Mouse (Mus musculus) regulatory T cell (primary cell): ENCODE results near the gene Capn3.

Experiments
- in situ Hi-C: fragments of 300-600 bp; cut with MboI, MseI; formaldehyde crosslinking; loops from one replicate; pipeline ENCODE4 v1.15.1; 2025; ENCODE audit warnings: high pct_unique_total_duplicates

The Capn3 gene

DNA sequence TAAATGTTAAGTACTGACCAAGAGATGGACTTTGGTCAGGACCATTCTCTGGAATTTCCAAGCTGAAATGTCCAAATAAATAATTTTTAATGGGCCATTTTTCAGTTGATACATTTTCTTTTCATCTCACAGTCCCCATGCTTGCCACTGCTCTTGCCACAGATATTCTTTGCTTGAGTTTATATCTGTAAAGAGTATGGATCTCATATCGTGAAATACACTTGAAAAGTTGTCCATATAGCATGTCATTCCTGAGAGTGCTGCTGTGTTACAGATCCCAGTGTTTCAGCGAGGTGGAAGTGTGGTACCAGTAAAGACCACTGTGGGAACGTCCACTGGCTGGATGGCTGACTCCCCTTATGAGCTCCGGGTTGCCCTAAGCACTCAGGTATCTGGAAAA lies at the start of gene Capn3:
Gene Capn3 (plus strand): TSS at position 301 of the 400 bp plus-strand sequence.
- in situ Hi-C loops: no loop called here

- in situ Hi-C loops: no loop called here
Observed at GRCm38 (mm10) chr2:120411096-120411628, 44.7 kb upstream of the Capn3 start.

- in situ Hi-C loops: no loop called here
Observed at GRCm38 (mm10) chr2:120414113-120414512, 41.7 kb upstream of the Capn3 start.

- in situ Hi-C loops: no loop called here
Observed at GRCm38 (mm10) chr2:120414738-120415414, 40.9 kb upstream of the Capn3 start.

- in situ Hi-C loops: no loop called here
Observed at GRCm38 (mm10) chr2:120424386-120424785, 31.4 kb upstream of the Capn3 start.

DNA sequence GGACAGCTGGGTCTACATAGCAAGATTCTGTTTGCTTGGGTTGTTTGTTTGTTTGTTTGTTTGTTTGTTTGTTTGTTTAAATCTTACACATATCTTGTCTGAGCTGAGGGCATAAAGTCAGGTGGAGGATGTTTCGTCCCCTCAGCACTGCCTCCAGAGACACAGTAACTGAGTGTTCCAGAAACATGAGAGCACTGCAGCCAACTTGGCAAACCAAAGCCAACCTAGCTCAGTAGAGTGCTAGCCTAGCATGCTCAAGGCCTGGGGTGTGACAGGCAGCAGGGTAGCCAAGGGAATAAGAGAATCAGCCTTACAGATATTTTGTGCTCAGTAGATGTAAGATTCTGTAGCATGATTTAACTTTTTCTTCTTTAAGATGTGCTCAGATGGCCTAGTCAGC lies 11.3 kb upstream of the Capn3 start:
- in situ Hi-C loops: no loop called here

DNA sequence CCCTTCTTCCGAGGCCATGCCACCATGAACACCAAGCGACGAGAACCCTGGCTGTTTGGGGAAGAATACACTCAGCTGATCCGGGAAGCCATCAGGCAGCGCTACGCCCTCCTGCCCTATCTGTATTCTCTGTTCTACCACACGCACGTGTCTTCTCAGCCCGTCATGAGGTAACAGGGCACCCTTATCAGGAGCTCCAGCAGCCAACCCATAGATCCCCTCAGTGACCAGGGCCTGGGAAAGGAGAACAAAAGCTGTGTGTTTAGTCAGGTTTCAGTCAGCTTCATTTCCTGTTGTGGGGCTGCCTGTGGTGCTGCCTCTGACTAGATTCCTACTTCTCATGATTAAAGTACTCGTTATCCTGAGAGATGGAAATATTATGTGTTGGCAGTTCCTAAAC lies 9.4 kb upstream of the Capn3 start:
- in situ Hi-C loops: no loop called here

DNA sequence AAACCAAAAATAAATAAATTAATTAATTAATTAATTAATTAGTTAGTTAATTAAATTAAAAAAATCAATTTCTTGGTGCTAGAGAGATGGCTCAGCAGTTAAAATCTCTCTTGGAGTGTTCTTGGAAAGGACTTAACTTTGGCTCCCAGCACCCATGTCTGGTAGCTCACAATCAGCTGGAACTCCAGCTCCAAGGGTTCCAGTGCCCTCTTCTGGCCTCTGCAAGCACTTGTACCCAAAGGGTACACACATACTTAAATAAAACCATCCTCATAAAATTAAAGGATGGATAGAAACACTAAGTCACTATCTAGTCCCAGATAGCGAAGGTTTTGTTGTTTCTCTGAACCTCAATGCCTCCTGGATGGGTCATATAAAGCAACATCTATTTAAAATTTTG lies 8.5 kb upstream of the Capn3 start:
- in situ Hi-C loops: no loop called here

DNA sequence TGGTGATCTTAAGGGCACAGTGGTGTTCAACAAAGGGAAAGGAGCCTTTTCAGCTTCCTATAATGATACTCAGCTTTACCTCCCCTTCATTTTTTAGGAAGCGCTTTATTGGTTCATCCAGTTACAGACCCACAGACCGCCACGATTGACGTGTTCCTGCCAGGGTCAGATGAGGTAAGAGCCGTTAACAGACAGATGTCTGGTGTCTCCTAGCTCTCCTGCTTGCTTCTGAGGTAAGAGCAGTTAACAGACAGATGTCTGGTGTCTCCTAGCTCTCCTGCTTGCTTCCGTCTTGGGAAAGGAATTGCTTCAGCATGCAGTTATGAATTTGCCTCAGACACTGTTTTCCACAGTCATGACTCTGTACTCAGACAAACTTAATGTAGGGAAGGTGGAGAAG lies 5.1 kb upstream of the Capn3 start:
- in situ Hi-C loops: no loop called here

DNA sequence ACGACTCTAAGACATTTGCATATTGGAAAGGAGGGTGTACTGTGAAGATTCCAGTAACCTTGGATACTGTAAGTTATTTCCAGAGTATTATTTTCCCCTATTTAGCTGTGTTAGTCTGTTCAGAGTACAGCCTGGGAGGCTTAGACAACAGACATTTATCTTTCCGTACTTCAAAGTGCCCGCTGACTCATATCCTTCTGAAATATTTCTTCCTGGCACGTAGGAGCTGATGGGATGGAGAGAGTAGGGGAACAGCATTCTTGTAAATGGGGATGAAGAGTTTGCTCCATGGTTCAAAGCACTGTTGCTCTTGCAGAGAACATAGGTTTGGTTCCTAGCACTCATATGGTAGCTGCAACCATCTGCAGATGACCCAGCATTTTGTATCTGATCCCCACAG lies 3.2 kb upstream of the Capn3 start:
- in situ Hi-C loops: no loop called here

DNA sequence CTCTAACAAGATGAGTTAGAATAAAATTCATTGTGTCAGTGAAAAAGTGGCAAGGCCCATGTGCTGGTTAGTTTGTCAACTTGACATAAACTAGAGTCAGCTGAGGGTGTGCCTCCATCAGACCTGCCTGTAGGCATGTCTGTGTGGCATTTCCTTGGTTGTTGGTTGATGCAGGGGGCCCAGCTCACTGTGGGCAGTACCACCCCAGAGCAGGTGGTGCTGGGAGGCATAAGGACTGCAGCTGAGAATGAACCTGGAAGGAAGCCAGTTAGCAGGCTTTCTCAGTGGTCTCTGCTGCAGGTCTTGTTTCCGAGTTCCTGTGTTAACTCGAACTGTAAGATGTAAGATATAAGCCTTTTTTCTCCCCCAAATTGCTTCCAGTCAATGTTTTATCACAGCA lies 832 bp upstream of the Capn3 start:
- in situ Hi-C loops: no loop called here

GRCm38 (mm10) chr2:120460216-120460615 lies 4.4 kb downstream of the Capn3 start:
- in situ Hi-C loops: no loop called here

- in situ Hi-C loops: no loop called here
Observed at GRCm38 (mm10) chr2:120463328-120463727, 7.5 kb downstream of the Capn3 start.

DNA sequence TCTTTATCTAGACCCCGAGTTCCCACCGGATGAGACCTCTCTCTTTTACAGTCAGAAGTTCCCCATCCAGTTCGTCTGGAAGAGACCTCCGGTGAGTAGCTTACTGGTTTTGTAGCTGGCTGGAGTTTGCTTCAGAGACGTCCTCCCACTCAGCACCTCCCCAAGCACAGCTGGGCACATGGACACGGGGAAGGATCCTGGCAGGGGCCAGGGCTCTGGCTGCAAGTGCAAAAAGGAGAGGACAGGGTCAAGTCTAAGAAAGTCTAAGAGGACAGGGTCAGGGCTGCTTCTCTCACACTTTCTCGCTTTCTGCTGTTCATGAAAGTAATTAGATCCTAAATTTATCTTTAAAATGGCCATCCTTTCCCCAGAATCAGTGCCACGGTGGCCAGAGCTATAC lies 8.3 kb downstream of the Capn3 start:
- in situ Hi-C loops: no loop called here

GRCm38 (mm10) chr2:120464732-120465396 lies 9.0 kb downstream of the Capn3 start:
- in situ Hi-C loops: no loop called here

- in situ Hi-C loops: no loop called here
Observed at GRCm38 (mm10) chr2:120465397-120465785, 9.6 kb downstream of the Capn3 start.

DNA sequence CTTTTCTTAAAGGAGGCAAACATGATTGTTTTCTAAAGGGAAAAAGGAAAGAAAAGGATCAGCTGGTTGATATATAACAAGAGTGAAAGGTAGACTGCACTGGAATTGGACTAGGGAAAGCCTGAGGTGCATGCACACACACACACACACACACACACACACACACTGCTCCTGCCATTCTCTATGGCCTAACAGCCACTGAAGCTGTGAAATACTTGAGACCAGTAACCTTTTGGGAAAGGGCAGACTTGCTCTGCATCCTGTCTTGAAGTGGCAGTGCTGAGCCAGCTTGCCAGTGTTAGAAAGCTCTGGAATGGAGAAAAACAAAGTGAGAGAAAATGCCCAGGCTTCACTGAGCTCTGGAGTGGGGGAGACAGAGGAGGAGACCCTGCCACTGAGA lies 12.2 kb downstream of the Capn3 start:
- in situ Hi-C loops: no loop called here

- in situ Hi-C loops: no loop called here
Observed at GRCm38 (mm10) chr2:120469220-120469619, 13.4 kb downstream of the Capn3 start.

GRCm38 (mm10) chr2:120469715-120470114 lies 13.9 kb downstream of the Capn3 start:
- in situ Hi-C loops: no loop called here

- in situ Hi-C loops: no loop called here
Observed at GRCm38 (mm10) chr2:120470856-120471255, 15.0 kb downstream of the Capn3 start.

DNA sequence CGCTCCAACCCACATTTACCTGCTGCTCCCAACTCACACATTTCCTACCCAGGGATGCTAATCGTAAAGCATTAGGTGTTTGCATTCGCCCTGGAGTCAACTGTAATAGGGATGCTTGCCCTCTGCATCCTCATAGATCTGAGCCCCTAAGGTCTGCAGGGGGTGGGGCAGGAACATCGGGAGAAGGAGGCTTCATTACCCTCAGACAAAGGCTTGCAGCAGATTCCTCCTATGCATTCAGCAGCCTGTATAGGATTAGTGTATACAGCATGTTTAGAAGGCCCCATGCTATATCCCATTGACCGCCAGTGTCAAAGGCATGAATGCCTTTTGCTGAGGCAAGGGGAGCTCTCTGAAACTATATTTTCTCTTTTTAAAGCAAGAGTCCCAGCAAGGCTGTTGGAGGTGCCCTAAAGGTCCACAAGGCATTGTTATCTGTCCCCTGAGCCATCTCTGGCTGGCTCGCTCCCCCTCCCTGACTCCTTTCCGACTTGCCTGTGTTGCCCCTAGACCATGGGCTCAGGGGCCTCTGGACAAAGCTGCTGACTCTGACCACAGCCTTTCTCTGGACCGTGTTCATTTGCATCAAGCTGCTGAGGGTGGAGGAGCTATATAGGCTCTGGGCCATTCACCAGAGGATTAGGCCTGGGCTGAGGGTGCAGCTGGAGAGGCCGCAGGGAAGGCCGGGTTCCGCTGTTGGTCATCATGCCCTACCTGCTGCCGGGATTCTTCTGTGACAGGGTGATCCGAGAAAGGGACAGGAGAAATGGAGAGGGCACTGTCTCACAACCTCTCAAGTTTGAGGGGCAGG lies 20.7 kb downstream of the Capn3 start:
- in situ Hi-C loops: no loop called here

- in situ Hi-C loops: no loop called here
Observed at GRCm38 (mm10) chr2:120478600-120478999, 22.8 kb downstream of the Capn3 start.
